Mouse (Mus musculus): ENCODE results near the gene Cd81.

- TF ChIP-seq CTCF (IDR thresholded peaks at IDR 0.05; ENCODE audit: borderline replicate concordance, extremely low read depth, insufficient read depth, insufficient read length): no peak
- no peak for TF ChIP-seq POLR2A (IDR thresholded peaks at IDR 0.05; ENCODE audit: borderline replicate concordance, extremely low read depth, insufficient read depth, insufficient read length, poor library complexity, severe bottlenecking)
These were observed 31.8 kb upstream of the Cd81 start for GRCm38 (mm10) chr7:143020764-143021163.

Data from brain, embryonic 14.5 days (tissue).